Mouse (Mus musculus): ENCODE data around the gene C2cd3.

Gene C2cd3

GRCm38 (mm10) chr7:100497402-100497801, 125.4 kb downstream of the C2cd3 start:
- DNase-seq (ENCODE audit: low spot score in 2 of 2), result no peak

DNA sequence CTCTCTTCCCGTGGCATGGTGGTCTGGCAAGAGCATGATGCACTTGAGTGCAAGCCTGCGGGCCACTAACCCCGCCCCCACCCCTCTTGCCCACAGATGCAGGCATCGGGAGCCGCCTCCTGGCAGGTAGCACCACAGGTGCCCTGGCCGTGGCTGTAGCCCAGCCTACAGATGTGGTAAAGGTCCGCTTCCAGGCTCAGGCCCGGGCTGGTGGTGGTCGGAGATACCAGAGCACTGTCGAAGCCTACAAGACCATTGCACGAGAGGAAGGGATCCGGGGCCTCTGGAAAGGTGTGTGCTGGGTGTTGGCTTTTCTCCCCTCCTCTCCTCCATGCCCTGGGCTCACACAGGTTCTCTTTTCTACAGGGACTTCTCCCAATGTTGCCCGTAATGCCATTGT, 125.9 kb downstream of the C2cd3 start:
- DNase-seq (ENCODE audit: low spot score in 2 of 2), result no peak

DNA sequence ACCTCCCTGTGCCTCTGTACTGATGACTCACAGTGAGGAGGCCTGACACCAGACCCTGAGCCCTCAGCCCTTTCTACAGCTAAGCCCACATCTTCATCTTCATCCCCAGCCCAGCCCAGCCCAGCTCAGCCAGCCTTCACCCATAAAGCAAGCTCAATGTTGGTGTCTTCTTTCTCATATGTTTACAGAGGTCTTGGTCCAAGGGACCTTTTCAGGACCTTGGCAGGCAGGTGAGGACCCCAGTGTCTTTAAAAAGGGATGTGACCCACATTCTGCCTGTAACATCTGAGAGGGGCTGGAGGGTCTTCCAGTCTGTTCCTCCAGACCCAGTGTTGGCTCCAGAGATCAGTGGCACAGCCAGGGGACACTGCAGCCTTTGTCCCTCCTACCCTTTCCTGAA, 127.4 kb downstream of the C2cd3 start:
- no peak for DNase-seq (ENCODE audit: low spot score in 2 of 2)

DNA sequence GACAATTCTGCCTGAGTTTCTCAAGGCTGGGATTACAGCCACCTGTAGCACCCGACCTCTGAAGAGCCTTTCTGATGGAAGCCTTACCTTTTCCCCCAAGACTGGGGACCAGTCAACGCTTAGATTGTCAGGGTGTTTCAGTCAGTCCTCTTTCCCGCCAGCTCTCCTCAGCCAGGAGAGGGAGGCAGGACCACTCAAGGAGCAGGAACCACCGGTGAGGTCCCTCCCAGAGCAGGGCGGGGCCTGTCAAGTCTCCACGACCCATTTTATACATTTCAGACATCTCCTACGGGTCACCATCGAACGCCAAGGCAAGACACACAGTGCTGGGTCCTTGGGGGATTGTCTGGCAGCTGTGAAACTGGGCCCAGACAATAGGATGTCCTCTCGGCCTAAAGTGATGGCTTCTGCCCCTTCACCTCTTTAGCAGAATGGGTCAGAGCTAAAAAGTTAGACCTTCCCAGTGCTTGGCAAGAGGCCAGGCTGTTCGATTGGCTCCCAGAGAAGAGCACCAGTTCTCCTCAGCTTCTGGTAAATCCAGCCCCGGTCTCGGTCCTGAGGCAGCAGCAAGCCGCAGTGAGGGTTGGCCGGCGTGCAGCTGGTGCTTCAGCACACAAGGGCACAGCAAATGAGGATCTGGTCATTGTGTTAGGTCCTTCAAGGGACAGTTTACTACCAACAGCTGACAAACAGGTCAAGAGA, 128.4 kb downstream of the C2cd3 start:
- no peak for DNase-seq (ENCODE audit: low spot score in 2 of 2)

DNA sequence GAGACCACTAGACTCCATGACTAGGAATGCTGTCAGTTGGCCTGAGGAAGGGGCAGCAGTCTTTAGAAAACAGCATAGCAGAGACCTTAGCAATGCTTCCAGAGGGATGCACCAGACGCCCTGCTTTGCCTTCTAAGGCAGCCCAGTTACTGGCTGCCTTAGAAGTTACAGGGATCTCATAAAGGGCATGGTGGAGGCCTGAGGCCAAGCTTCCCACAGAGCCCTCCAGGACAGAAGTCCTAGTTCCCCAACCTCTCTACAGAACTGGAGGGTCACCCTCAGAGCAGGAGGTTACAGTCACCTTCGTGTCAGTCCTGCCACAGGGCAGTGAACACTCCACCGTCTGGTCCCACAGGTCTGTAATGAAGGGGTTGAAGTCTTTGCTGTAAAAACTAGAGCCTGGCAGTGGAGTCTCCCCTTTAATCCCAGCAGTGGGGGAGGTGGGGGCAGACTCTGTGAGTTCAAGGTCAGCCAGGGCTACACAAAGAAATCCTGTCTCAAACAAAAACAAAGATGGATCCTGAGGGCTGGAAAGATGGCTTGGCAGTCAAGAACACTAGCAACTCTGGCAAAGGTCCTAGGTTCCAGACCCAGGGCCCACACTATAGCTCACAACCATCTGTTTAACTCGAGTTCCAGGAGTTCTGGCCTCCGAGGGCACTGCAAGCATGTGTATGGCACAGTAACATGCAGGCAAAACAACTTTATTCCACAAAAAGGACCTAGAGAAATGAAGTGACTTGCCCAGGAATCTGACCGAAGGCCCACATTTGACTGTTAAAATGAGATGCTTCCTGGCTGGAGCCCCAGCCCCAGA, 129.2 kb downstream of the C2cd3 start:
- DNase-seq (ENCODE audit: low spot score in 2 of 2), result no peak

GRCm38 (mm10) chr7:100501844-100502373, 129.9 kb downstream of the C2cd3 start:
- DNase-seq (ENCODE audit: low spot score in 2 of 2), result no peak

GRCm38 (mm10) chr7:100502374-100502922, 130.4 kb downstream of the C2cd3 start:
- no peak for DNase-seq (ENCODE audit: low spot score in 2 of 2)

- DNase-seq (ENCODE audit: low spot score in 2 of 2), result no peak
These were observed 131.0 kb downstream of the C2cd3 start for GRCm38 (mm10) chr7:100503076-100503475.

DNA sequence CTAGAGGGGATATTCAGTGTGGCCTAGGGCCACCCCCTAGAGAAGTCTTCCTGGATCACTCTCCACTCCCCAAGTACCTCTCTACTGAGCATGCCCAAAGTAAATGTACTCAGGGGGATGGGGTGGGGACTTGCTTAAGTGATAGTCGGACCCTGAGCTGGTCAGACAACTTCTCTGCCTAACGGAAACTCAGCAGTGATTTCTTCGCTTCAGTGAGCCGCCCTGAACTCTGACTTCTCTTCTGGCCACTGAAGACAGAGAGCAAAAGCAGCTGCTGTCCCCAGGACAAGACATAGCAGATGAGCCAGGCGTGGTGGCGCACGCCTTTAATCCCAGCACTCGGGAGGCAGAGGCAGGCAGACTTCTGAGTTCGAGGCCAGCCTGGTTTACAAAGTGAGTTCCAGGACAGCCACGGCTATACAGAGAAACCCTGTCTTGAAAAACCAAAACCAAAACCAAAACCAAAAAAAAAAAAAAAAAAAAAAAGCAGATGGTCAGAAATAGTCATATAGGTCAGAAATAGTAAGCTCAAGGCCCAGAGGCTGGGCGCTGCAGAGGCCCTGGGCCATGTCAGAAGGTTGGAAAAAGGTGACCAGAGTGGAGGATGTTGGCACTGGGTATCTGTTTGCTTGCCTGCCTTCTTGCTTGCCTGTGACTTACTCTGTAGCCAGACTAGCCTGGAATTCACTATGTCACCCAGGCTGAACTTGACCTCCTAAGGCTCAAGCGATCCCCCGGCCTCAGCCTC, 132.9 kb downstream of the C2cd3 start:
- no peak for DNase-seq (ENCODE audit: low spot score in 2 of 2)

GRCm38 (mm10) chr7:100506494-100506893, 134.5 kb downstream of the C2cd3 start:
- DNase-seq (ENCODE audit: low spot score in 2 of 2), result no peak

- no peak for DNase-seq (ENCODE audit: low spot score in 2 of 2)
These were observed 136.6 kb downstream of the C2cd3 start for GRCm38 (mm10) chr7:100508670-100509069.

DNA sequence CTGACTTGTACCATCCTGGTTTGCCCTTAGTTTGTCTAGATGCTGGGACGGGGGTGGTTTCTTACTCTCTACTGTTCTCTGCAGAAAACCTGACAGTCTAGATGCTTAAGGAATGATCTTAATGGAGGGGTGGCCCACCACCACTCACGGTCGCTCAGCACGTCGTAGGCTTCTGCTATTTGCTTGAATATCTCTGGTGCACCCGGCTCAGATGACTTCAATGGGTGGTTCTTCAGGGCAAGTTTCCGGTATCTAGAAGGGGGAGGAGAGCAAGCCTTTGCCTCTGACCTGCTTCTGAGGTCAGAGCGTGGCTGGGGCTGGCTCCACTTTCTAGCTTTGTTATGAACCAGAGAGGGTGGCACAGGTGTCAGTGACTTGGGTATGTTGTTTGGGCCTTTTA, 139.6 kb downstream of the C2cd3 start:
- DNase-seq (ENCODE audit: low spot score in 2 of 2), result no peak

- DNase-seq (ENCODE audit: low spot score in 2 of 2), result no peak
These were observed 142.5 kb downstream of the C2cd3 start, which contains the start of gene Dnajb13 for GRCm38 (mm10) chr7:100514573-100514972. TSS of gene Dnajb13 (minus strand) at chr7:100514960.

Data from frontal cortex, postnatal 10 days (tissue).